Mouse (Mus musculus): ENCODE data around the gene Abtb2.

DNA sequence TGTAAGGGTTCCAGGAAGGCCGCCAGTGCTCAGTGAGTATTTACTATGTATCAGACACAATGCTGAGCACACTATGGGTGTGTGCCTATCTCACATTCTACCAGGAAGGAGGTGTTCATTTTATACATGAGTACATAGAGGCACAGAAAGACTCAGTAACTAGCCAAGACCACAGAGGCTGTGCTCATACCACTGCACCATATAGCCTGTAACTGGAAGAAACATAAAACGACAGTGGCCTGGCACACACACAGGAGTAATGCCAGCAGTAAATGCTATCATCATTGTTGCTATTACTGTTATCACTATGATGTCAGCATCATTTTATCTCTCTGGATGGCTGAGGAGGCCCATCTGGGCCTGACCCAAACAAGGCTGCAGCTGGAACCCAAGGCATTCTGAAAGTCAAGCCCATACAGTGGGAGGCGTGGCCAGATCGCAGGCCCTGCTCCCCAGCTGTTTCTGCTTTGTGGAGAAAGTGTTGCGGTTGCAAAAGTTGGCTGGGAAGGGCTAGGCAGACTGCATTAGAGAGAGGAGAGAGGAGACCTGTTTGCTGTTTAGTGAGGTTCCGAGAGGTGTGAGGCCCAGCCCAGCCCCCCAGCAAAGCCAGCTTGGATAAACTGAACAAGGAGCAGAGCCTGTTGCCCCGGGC lies 118.9 kb downstream of the Abtb2 start:
- TF ChIP-seq POLR2A (IDR thresholded peaks at IDR 0.05; ENCODE audit: low read depth, low read length), result no peak
- no peak for TF ChIP-seq CTCF (IDR thresholded peaks at IDR 0.05; ENCODE audit: extremely low read depth, insufficient read depth, insufficient read length, insufficient replicate concordance)
